Mouse (Mus musculus): Measurements from ENCODE around the gene Prl7a2. TPM values are rescaled to one million over a fixed set of nuclear protein-coding genes. Genes with fewer than 3 reads are reported as not detected.

The Prl7a2 gene
- not detected for polyA plus RNA-seq (2014; fragmentation: Illumina TruSeq; extraction: RNeasy Lipid Tissue Mini Kit (QIAGEN cat#74804); ENCODE audit: low read depth, low replicate concordance)

GRCm38 (mm10) chr13:27667936-27668335, at the start of gene Prl7a2:
Prl7a2 (minus strand) TSS chr13:27668036.

DNA sequence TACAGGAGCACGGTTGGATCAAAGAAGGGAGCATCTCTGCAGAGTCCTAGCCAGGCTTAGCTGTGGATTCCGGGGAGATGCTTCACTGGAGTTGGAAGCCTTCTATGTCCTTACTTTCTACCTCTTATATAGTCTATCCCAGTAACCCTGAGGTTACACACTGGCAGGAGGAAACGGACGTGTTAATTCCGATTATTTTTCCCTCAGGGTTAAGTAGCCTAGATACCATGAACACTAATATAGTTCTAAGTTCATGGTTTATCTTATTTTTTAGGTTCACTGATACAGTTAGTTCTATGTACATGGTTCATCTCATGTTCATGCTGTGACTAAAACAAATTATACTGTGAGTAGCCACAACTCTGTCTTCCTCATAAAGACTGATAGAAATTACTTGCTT, 48.8 kb upstream of the Prl7a2 start, which contains the start of gene Prl7d1:
Prl7d1 (minus strand) TSS at position 101 of the 400 bp plus-strand sequence.

GRCm38 (mm10) chr13:27642393-27642792, 25.4 kb downstream of the Prl7a2 start, which contains the start of gene Prl7a1:
Prl7a1 (minus strand) TSS chr13:27642493.

DNA sequence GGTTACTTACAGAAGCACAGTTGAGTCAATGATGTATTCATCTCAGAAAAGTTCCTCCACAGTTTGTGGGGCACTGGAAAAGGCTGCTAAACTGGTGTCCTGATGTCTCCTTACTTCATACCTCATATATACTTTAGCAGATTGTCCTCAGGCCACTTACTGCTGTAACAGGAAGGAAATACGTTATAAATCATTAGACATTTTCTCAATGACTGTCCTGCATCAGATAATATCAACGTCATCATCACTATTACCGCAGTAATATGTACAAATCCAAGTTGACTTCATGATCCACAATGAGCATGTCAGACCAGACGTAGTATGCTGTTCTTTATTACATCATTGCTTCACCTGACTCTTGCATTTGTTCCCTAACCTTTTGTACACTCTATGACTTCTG, 57.4 kb downstream of the Prl7a2 start, which contains the start of gene Prl7b1:
Prl7b1 (minus strand) TSS at position 101 of the 400 bp plus-strand sequence.

Other genes starting within 250 kb of the Prl7a2 start
- gene Prl8a6, start 229.3 kb downstream of the Prl7a2 start, polyA plus RNA-seq (2014; fragmentation: Illumina TruSeq; extraction: RNeasy Lipid Tissue Mini Kit (QIAGEN cat#74804); ENCODE audit: low read depth, low replicate concordance), result not detected
- not detected for gene Prl8a8, start 154.8 kb downstream of the Prl7a2 start, polyA plus RNA-seq (2014; fragmentation: Illumina TruSeq; extraction: RNeasy Lipid Tissue Mini Kit (QIAGEN cat#74804); ENCODE audit: low read depth, low replicate concordance)
- not detected for gene Prl8a9, start 103.4 kb downstream of the Prl7a2 start, polyA plus RNA-seq (2014; fragmentation: Illumina TruSeq; extraction: RNeasy Lipid Tissue Mini Kit (QIAGEN cat#74804); ENCODE audit: low read depth, low replicate concordance)
- not detected for gene Prl8a1, start 85.9 kb downstream of the Prl7a2 start, polyA plus RNA-seq (2014; fragmentation: Illumina TruSeq; extraction: RNeasy Lipid Tissue Mini Kit (QIAGEN cat#74804); ENCODE audit: low read depth, low replicate concordance)
- gene Prl7b1, start 57.5 kb downstream of the Prl7a2 start, polyA plus RNA-seq (2014; fragmentation: Illumina TruSeq; extraction: RNeasy Lipid Tissue Mini Kit (QIAGEN cat#74804); ENCODE audit: low read depth, low replicate concordance), result not detected
- gene Prl7a1, start 25.5 kb downstream of the Prl7a2 start, polyA plus RNA-seq (2014; fragmentation: Illumina TruSeq; extraction: RNeasy Lipid Tissue Mini Kit (QIAGEN cat#74804); ENCODE audit: low read depth, low replicate concordance), result not detected
- gene Prl7d1, start 48.7 kb upstream of the Prl7a2 start, polyA plus RNA-seq (2014; fragmentation: Illumina TruSeq; extraction: RNeasy Lipid Tissue Mini Kit (QIAGEN cat#74804); ENCODE audit: low read depth, low replicate concordance), result not detected
- not detected for gene Prl7c1, start 112.8 kb upstream of the Prl7a2 start, polyA plus RNA-seq (2014; fragmentation: Illumina TruSeq; extraction: RNeasy Lipid Tissue Mini Kit (QIAGEN cat#74804); ENCODE audit: low read depth, low replicate concordance)
- not detected for gene Prl2a1, start 133.6 kb upstream of the Prl7a2 start, polyA plus RNA-seq (2014; fragmentation: Illumina TruSeq; extraction: RNeasy Lipid Tissue Mini Kit (QIAGEN cat#74804); ENCODE audit: low read depth, low replicate concordance)
- gene Prl2c1, start 181.3 kb upstream of the Prl7a2 start, polyA plus RNA-seq (2014; fragmentation: Illumina TruSeq; extraction: RNeasy Lipid Tissue Mini Kit (QIAGEN cat#74804); ENCODE audit: low read depth, low replicate concordance), result not detected